Mouse (Mus musculus) bone marrow, adult 2 months (tissue): ENCODE data around the gene Atp10a.

Experiments
- CTCF ChIP-seq: fragments of 200-500 bp; IDR thresholded peaks from 2 replicates; pipeline ENCODE4 v1.5.1; 2011; ENCODE audit warnings: low read length, control low read depth; ENCODE audit not compliant: control insufficient read depth, insufficient read depth
- POLR2A ChIP-seq: fragments of 200-500 bp; IDR thresholded peaks from 2 replicates; pipeline ENCODE4 v1.6.1; 2011; ENCODE audit warnings: low read depth, mild to moderate bottlenecking, control low read depth, low read length, borderline replicate concordance; ENCODE audit not compliant: control insufficient read depth

DNA sequence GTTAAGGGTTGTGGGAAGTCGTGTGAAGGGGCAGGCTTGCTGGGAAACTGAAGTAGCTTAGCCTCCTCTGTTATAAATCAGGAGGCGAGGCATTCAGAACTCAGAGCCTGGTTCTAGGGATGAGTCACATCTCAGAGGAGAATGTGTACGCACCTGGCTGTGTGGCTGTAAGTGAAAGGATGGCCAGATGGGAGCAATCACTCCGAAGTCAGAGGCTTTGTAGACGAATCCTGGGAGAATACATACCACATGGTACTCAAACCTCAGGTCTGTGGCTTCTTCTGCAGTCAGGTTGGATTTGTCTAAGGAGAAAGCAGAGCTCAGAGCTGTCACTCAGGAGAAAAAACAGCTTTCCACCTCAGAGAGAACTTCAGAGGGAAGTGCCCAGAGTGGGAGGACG, 76.4 kb downstream of the Atp10a start:
- TF ChIP-seq CTCF (no peak), POLR2A (no peak)
